Mouse (Mus musculus) liver, postnatal 0 days (tissue): ENCODE data around the gene Pdzrn3. TPM values are rescaled to one million over a fixed set of nuclear protein-coding genes. Genes with fewer than 3 reads are reported as not detected.

Experiments used
- ATAC-seq: fragments of 200-750 bp; cut with Nextera tagmentation; 2 replicates; pipeline ENCODE4 v1.8.0; 2017; ENCODE audit warnings: mild to moderate bottlenecking, moderate library complexity
- DNase-seq: peaks from one replicate; pipeline ENCODE4 v3.0.0-alpha.2; 2016
- H3K27ac ChIP-seq: fragments of 300-500 bp; sonication (generic); 2 replicates; pipeline ENCODE4 v1.5.1; 2014; ENCODE audit warnings: antibody characterized with exemption, moderate library complexity, mild to moderate bottlenecking, low read depth
- H3K27me3 ChIP-seq: fragments of 300-500 bp; sonication (generic); 2 replicates; pipeline ENCODE4 v1.6.1; 2014; ENCODE audit warnings: low read length, control low read depth, mixed read lengths; ENCODE audit not compliant: insufficient read depth
- H3K36me3 ChIP-seq: fragments of 300-500 bp; sonication (generic); replicated peaks from 2 replicates; pipeline ENCODE4 v1.6.1; 2014; ENCODE audit warnings: mild to moderate bottlenecking, control low read depth, low read length, moderate library complexity, mixed read lengths; ENCODE audit not compliant: insufficient read depth
- H3K4me1 ChIP-seq: fragments of 300-500 bp; sonication (generic); 2 replicates; pipeline ENCODE4 v1.6.1; 2014; ENCODE audit warnings: antibody characterized with exemption, mild to moderate bottlenecking, control low read depth; ENCODE audit not compliant: insufficient read depth
- H3K4me2 ChIP-seq: fragments of 300-500 bp; sonication (generic); 2 replicates; pipeline ENCODE4 v1.6.1; 2014; ENCODE audit warnings: low read depth, mild to moderate bottlenecking, low read length, moderate library complexity, mixed read lengths
- H3K4me3 ChIP-seq: fragments of 300-500 bp; sonication (generic); 2 replicates; pipeline ENCODE4 v1.5.1; 2014; ENCODE audit warnings: low read depth, low read length
- H3K9ac ChIP-seq: fragments of 300-500 bp; sonication (generic); replicated peaks from 2 replicates; pipeline ENCODE4 v1.6.1; 2014; ENCODE audit warnings: mild to moderate bottlenecking, moderate library complexity
- H3K9me3 ChIP-seq: fragments of 300-500 bp; sonication (generic); 2 replicates; pipeline ENCODE4 v1.6.1; 2016; ENCODE audit warnings: mild to moderate bottlenecking, control low read depth, low read length, mixed read lengths
- CTCF ChIP-seq: sonication (generic); IDR thresholded peaks from 2 replicates; pipeline ENCODE4 v1.5.1; 2016; ENCODE audit warnings: antibody characterized with exemption, low read depth
- EP300 ChIP-seq: IDR thresholded peaks from 2 replicates; pipeline ENCODE4 v1.6.1; 2016; ENCODE audit warnings: antibody characterized with exemption, low read depth, mild to moderate bottlenecking
- WGBS: fragments of 180-500 bp; shearing (Covaris S2); extraction: QIAGEN DNeasy Blood & Tissue Kit; methylation state at CpG from one replicate; pipeline ENCODE4 v1.1.7; 2014; ENCODE audit not compliant: insufficient replicate concordance; 5-methylcytosine and 5-hydroxymethylcytosine counted together
- polyA plus RNA-seq: library from polyadenylated mRNA; unstranded; fragments of >200 nt; fragmentation: Nextera tagmentation; extraction: Ambion mirVana; gene quantifications from 2 replicates; pipeline ENCODE4 v1.2.1, GENCODE M21; 2015

The Pdzrn3 gene
- polyA plus RNA-seq, 1 experiment from 2014 or later = 0.69 TPM

DNA sequence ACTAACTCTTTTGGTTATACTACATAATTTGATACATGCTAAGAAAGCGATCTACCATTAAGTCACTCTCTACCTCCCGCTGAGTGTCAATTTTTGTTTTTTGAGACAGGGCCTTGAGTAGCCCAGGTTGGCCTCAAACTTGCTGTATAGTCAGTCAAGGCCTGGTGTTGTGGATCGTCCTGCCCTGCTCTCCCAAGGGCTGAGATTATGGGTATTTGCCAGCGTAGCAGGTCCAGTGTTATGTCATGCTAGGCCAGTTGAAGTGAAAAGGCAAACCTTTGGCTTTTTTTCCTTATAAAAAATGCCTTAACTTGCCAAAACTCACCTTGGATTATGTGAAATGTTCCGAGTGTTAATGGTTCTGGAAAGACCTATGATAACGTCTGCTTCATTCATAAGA lies 274.2 kb downstream of the Pdzrn3 start:
- H3K4me1 ChIP-seq = 0 out of 2 replicates have a peak, but pooled peaks cover 5% of the 10 kb centered on the region
- ATAC-seq = no peak
- DNase-seq = no peak
- H3K9me3 ChIP-seq = no peaks in the 10 kb centered on the region
- no peaks in the 10 kb centered on the region for H3K36me3 ChIP-seq
- no peak overlapping the region for H3K27ac ChIP-seq
- no peak overlapping the region for H3K9ac ChIP-seq
- WGBS = 81% methylated on average over 6 of the region's 6 CpGs
- H3K4me3 ChIP-seq = no peak overlapping the region
- TF ChIP-seq CTCF = no peak
- TF ChIP-seq EP300 = no peak
- H3K4me2 ChIP-seq = no peak overlapping the region
- H3K27me3 ChIP-seq = no peaks in the 10 kb centered on the region

DNA sequence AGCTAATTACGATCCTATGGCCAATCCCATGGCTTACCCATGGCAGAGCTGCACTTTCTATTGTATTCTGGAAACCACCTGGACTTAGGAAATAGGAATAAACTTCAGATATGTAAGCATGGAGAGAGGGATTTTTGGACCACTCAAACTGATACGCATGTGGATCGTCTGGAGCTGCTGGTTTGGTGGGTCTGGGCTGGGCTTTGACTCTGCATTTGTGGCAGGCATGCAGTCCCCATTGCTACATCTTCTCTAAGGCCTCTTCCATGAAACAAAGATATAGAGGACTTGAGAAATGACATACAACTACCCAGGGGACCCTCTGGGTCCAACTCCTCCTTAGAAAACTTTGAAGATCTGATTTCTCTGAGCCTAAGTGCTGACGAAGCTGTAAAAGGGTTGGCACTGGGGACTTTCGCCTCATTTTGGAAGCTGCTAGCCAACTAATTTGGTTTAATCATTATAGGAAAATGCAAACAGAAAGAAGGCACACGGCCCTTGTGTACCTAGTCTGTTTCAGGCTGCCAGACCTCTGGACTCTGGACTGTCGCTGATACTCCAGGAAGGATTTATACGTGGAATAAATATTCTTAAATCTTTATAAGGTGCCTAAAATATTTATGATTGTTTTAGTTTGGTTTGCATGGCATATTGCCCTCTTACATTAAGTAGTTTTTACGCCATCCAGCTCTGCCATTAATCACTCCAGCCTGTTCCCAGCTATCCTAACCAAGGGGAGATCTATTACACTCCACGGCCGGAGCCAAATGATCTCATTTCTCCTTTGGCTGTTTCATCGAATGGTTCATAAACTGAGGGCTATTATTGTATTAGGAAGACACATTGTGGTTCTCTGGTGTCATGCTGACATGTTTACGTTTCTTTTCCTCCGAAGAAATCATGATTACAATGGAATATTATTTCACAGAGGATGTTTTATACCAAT lies 275.7 kb downstream of the Pdzrn3 start:
- Histone ChIP-seq H3K9ac (no peak overlapping the region), H3K36me3 (no peaks in the 10 kb centered on the region), H3K4me1 (0 out of 2 replicates have a peak, but pooled peaks cover 5% of the 10 kb centered on the region), H3K27ac (peak overlapping the region; percentile 81), H3K4me3 (no peak overlapping the region; the same call in 1 of the 2 replicates), H3K4me2 (no peak overlapping the region), H3K9me3 (no peaks in the 10 kb centered on the region), H3K27me3 (no peaks in the 10 kb centered on the region)
- TF ChIP-seq CTCF = no peak
- no peak for TF ChIP-seq EP300
- 54% methylated on average over 14 of the region's 14 CpGs for WGBS
- DNase-seq = peak; percentile 16
- peak; percentile 98 for ATAC-seq
